Mouse (Mus musculus) liver, embryonic 15.5 days (tissue): ENCODE results near the gene Ubc. TPM values are rescaled to one million over a fixed set of nuclear protein-coding genes. Genes with fewer than 3 reads are reported as not detected.
"Not testable (repeated sequence)": the region's sequence is repeated elsewhere in the genome, so short reads cannot be mapped to it uniquely, and the experiment has no call there.

Experiments used
- ATAC-seq: fragments of 200-750 bp; cut with Nextera tagmentation; 2 replicates; pipeline ENCODE4 v1.8.0; 2017; ENCODE audit warnings: moderate number of reproducible peaks, mild to moderate bottlenecking, moderate library complexity; ENCODE audit not compliant: insufficient read depth
- H3K27ac ChIP-seq: fragments of 300-500 bp; sonication (generic); replicated peaks from 2 replicates; pipeline ENCODE4 v1.5.1; 2015; ENCODE audit warnings: mild to moderate bottlenecking, inconsistent platforms
- H3K27me3 ChIP-seq: fragments of 300-500 bp; sonication (generic); 2 replicates; pipeline ENCODE4 v1.6.1; 2015; ENCODE audit warnings: mild to moderate bottlenecking, inconsistent platforms
- H3K36me3 ChIP-seq: fragments of 300-500 bp; sonication (generic); replicated peaks from 2 replicates; pipeline ENCODE4 v1.6.1; 2015; ENCODE audit warnings: moderate library complexity, mild to moderate bottlenecking, inconsistent platforms
- H3K4me1 ChIP-seq: fragments of 300-500 bp; sonication (generic); replicated peaks from 2 replicates; pipeline ENCODE4 v1.6.1; 2015; ENCODE audit warnings: inconsistent platforms
- H3K4me2 ChIP-seq: fragments of 300-500 bp; sonication (generic); 2 replicates; pipeline ENCODE4 v1.6.1; 2015; ENCODE audit warnings: moderate library complexity, mild to moderate bottlenecking, inconsistent platforms
- H3K4me3 ChIP-seq: fragments of 300-500 bp; sonication (generic); replicated peaks from 2 replicates; pipeline ENCODE4 v1.5.1; 2015; ENCODE audit warnings: mild to moderate bottlenecking, inconsistent platforms
- H3K9ac ChIP-seq: fragments of 300-500 bp; sonication (generic); 2 replicates; pipeline ENCODE4 v1.6.1; 2015; ENCODE audit warnings: moderate library complexity, mild to moderate bottlenecking, inconsistent platforms
- H3K9me3 ChIP-seq: fragments of 300-500 bp; sonication (generic); replicated peaks from 2 replicates; pipeline ENCODE4 v1.6.1; 2016; ENCODE audit warnings: inconsistent platforms
- WGBS: fragments of 180-500 bp; shearing (Covaris S2); methylation state at CpG from one replicate; pipeline ENCODE4 v1.1.7; 2015; ENCODE audit warnings: mixed read lengths; ENCODE audit not compliant: insufficient replicate concordance; 5-methylcytosine and 5-hydroxymethylcytosine counted together
- polyA plus RNA-seq: library from polyadenylated mRNA; unstranded; fragments of >200 nt; fragmentation: Nextera tagmentation; extraction: Ambion mirVana; gene quantifications from 2 replicates; pipeline ENCODE4 v1.2.1, GENCODE M21; 2015

Ubc gene
- polyA plus RNA-seq, 1 experiment from 2014 or later = 563 TPM

GRCm38 (mm10) chr5:125403481-125404465, 13.8 kb upstream of the Ubc start:
- peak overlapping the region; percentile 65 for H3K4me3 ChIP-seq
- 15% methylated on average over 31 of the region's 31 CpGs for WGBS
- H3K9ac ChIP-seq = peak overlapping the region; percentile 11; the same call in 1 of the 2 replicates
- no peaks in the 10 kb centered on the region for H3K9me3 ChIP-seq
- peaks cover 52% of the 10 kb centered on the region for H3K4me1 ChIP-seq
- no peaks in the 10 kb centered on the region for H3K36me3 ChIP-seq
- no peak overlapping the region for H3K27ac ChIP-seq
- H3K4me2 ChIP-seq = peak overlapping the region; percentile 96
- H3K27me3 ChIP-seq = peaks cover 35% of the 10 kb centered on the region
- no peak for ATAC-seq

- 43% methylated on average over 6 of the region's 6 CpGs for WGBS
- ATAC-seq = no peak
- H3K4me3 ChIP-seq = peak overlapping the region; percentile 22; the same call in 1 of the 2 replicates
- peak overlapping the region; percentile 96 for H3K4me2 ChIP-seq
- H3K27ac ChIP-seq = no peak overlapping the region; the same call in 1 of the 2 replicates
- no peaks in the 10 kb centered on the region for H3K36me3 ChIP-seq
- no peak overlapping the region for H3K9ac ChIP-seq
- no peaks in the 10 kb centered on the region for H3K9me3 ChIP-seq
- H3K27me3 ChIP-seq = peaks cover 37% of the 10 kb centered on the region
- H3K4me1 ChIP-seq = peaks cover 44% of the 10 kb centered on the region
Measured at GRCm38 (mm10) chr5:125402991-125403390, 13.0 kb upstream of the Ubc start.

GRCm38 (mm10) chr5:125402476-125402875, 12.5 kb upstream of the Ubc start:
- Histone ChIP-seq H3K4me3 (peak overlapping the region; percentile 22; the same call in 1 of the 2 replicates), H3K36me3 (no peaks in the 10 kb centered on the region), H3K9ac (no peak overlapping the region), H3K9me3 (no peaks in the 10 kb centered on the region), H3K4me1 (peaks cover 39% of the 10 kb centered on the region), H3K4me2 (peak overlapping the region; percentile 96), H3K27me3 (peaks cover 37% of the 10 kb centered on the region), H3K27ac (no peak overlapping the region; the same call in 1 of the 2 replicates)
- 53% methylated on average over 10 of the region's 10 CpGs for WGBS
- ATAC-seq = no peak

GRCm38 (mm10) chr5:125400903-125401302, 10.9 kb upstream of the Ubc start:
- Histone ChIP-seq H3K4me2 (no peak overlapping the region), H3K27ac (no peak overlapping the region), H3K4me3 (no peak overlapping the region), H3K4me1 (peaks cover 24% of the 10 kb centered on the region), H3K9ac (no peak overlapping the region), H3K36me3 (no peaks in the 10 kb centered on the region), H3K27me3 (peaks cover 48% of the 10 kb centered on the region), H3K9me3 (no peaks in the 10 kb centered on the region)
- WGBS = 39% methylated on average over 7 of the region's 7 CpGs
- no peak for ATAC-seq

GRCm38 (mm10) chr5:125395008-125395407, 5.0 kb upstream of the Ubc start:
- Histone ChIP-seq H3K9ac (no peak overlapping the region), H3K4me3 (no peak overlapping the region), H3K27me3 (peaks cover 25% of the 10 kb centered on the region), H3K9me3 (no peaks in the 10 kb centered on the region), H3K4me2 (no peak overlapping the region), H3K4me1 (peaks cover 47% of the 10 kb centered on the region), H3K36me3 (no peaks in the 10 kb centered on the region), H3K27ac (peak overlapping the region; percentile 97; the same call in 1 of the 2 replicates)
- WGBS = 54% methylated on average over 3 of the region's 3 CpGs
- ATAC-seq = no peak

GRCm38 (mm10) chr5:125393622-125394603, 3.9 kb upstream of the Ubc start:
- peak overlapping the region; percentile 62 for H3K9ac ChIP-seq
- H3K4me3 ChIP-seq = peak overlapping the region; percentile 63
- no peak for ATAC-seq
- no peaks in the 10 kb centered on the region for H3K9me3 ChIP-seq
- no peaks in the 10 kb centered on the region for H3K36me3 ChIP-seq
- H3K27ac ChIP-seq = peak overlapping the region; percentile 97
- peaks cover 15% of the 10 kb centered on the region for H3K27me3 ChIP-seq
- 12% methylated on average over 25 of the region's 25 CpGs for WGBS
- H3K4me1 ChIP-seq = peaks cover 47% of the 10 kb centered on the region
- H3K4me2 ChIP-seq = peak overlapping the region; percentile 75

- peak overlapping the region; percentile 63 for H3K4me3 ChIP-seq
- 0% methylated on average over 20 of the region's 20 CpGs for WGBS
- peak; percentile 86 for ATAC-seq
- H3K9ac ChIP-seq = peak overlapping the region; percentile 62
- peaks cover 6% of the 10 kb centered on the region for H3K36me3 ChIP-seq
- no peaks in the 10 kb centered on the region for H3K9me3 ChIP-seq
- peaks cover 11% of the 10 kb centered on the region for H3K27me3 ChIP-seq
- H3K4me1 ChIP-seq = peaks cover 53% of the 10 kb centered on the region
- peak overlapping the region; percentile 75 for H3K4me2 ChIP-seq
- peak overlapping the region; percentile 97 for H3K27ac ChIP-seq
Measured at GRCm38 (mm10) chr5:125392977-125393621, 3.1 kb upstream of the Ubc start.

GRCm38 (mm10) chr5:125392618-125392976, 2.6 kb upstream of the Ubc start:
- Histone ChIP-seq H3K4me2 (peak overlapping the region; percentile 75), H3K36me3 (peaks cover 8% of the 10 kb centered on the region), H3K4me3 (peak overlapping the region; percentile 63), H3K4me1 (peaks cover 55% of the 10 kb centered on the region), H3K27ac (peak overlapping the region; percentile 97), H3K9me3 (no peaks in the 10 kb centered on the region), H3K27me3 (peaks cover 11% of the 10 kb centered on the region), H3K9ac (peak overlapping the region; percentile 39)
- peak; percentile 3 for ATAC-seq
- WGBS = 34% methylated on average over 1 of the region's 1 CpGs

- not testable (repeated sequence) for H3K9ac ChIP-seq, H3K9me3 ChIP-seq
- 80% methylated on average over 4 of the region's 4 CpGs for WGBS
Measured at GRCm38 (mm10) chr5:125392176-125392575, 2.2 kb upstream of the Ubc start.

GRCm38 (mm10) chr5:125391609-125392008, 1.6 kb upstream of the Ubc start:
- no peak overlapping the region for H3K4me2 ChIP-seq
- H3K9ac ChIP-seq = no peak overlapping the region
- peaks cover 5% of the 10 kb centered on the region; the same call in 1 of the 2 replicates for H3K27me3 ChIP-seq
- H3K27ac ChIP-seq = peak overlapping the region; percentile 97
- peaks cover 55% of the 10 kb centered on the region for H3K4me1 ChIP-seq
- WGBS = 60% methylated on average over 5 of the region's 5 CpGs
- no peak overlapping the region for H3K4me3 ChIP-seq
- no peaks in the 10 kb centered on the region for H3K9me3 ChIP-seq
- H3K36me3 ChIP-seq = peaks cover 11% of the 10 kb centered on the region
- no peak for ATAC-seq

More at GRCm38 (mm10) chr5:125392176-125392575, 2.2 kb upstream of the Ubc start:
- not testable (repeated sequence) for H3K4me3 ChIP-seq, H3K36me3 ChIP-seq, ATAC-seq
- peaks cover 11% of the 10 kb centered on the region for H3K27me3 ChIP-seq
- 0 out of 2 replicates have a peak overlapping the region, but pooled peaks have one; percentile 75 for H3K4me2 ChIP-seq
- H3K27ac ChIP-seq = peak overlapping the region; percentile 97
- peaks cover 55% of the 10 kb centered on the region for H3K4me1 ChIP-seq
